Mouse (Mus musculus) adrenal gland, adult 8-10 months (tissue): ENCODE measurements around the gene Tbc1d9. TPM values are rescaled to one million over a fixed set of nuclear protein-coding genes. Genes with fewer than 3 reads are reported as not detected.

Experiments
- DNase-seq: peaks from one replicate; pipeline ENCODE4 v3.0.0; 2022
- total RNA-seq, 4 experiments: library from RNA; stranded (reverse); gene quantifications; 2 replicates each; pipeline ENCODE4 v1.2.4; 2022

Tbc1d9 gene
- total RNA-seq, 4 experiments from 2014 or later, result 10.1 to 24.2 (median 16.8) TPM

GRCm38 (mm10) chr8:83178228-83178742 is 13.1 kb downstream of the Tbc1d9 start:
- no peak for DNase-seq

DNA sequence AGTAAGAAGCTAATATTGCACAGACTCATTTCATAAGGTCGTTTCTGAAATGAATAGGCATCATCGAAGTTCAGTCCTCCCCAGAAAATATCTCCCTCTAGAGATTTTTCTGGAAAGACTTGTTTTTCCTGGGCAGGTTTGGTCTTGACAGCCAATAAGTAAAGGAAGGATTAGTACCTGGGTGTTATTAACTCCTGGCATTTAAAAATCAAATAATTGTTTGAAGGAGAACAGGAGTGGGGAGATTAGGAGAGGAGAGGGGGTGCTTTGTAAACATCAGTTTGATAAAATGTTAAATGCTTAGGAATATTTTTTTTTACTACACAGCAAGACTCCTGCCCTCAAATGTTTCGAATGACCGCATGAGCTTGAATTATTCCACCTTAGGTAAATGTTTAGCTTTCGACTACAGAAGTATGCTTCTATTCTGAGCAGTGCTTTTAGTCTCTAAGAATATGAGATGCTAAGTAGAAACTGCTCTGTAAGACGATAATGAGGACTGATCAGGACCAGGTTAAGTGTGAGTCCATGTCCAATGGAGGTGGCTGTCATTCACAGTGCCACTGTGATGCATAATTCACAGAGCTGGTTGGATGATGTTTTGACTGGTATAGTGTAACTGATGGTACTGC is 16.8 kb downstream of the Tbc1d9 start:
- no peak for DNase-seq

- no peak for DNase-seq
Observed at GRCm38 (mm10) chr8:83182784-83183183, 17.6 kb downstream of the Tbc1d9 start.

- DNase-seq, result no peak
Observed at GRCm38 (mm10) chr8:83186376-83186775, 21.2 kb downstream of the Tbc1d9 start.

GRCm38 (mm10) chr8:83187363-83187962 is 22.3 kb downstream of the Tbc1d9 start:
- DNase-seq, result no peak

GRCm38 (mm10) chr8:83189538-83190095 is 24.5 kb downstream of the Tbc1d9 start:
- DNase-seq, result no peak

DNA sequence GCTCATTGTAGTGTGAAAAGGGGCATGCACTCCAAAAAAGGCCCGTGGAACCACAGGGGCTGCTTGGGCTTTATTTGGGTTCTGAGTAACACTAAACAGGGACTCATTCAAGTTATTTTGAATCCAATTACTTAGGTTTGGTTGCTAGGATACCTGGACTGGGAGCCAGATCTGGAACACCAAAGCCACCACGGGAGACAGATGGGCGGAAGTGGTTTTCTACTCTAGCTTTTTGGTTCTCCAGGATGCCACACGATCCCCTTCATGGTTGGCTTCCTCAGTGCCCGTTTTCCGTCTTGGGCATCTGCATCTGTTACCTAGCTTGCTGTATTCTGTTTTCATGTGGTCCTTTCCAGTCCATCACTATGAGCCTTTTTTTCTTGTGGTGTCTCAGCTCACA is 30.9 kb downstream of the Tbc1d9 start:
- no peak for DNase-seq

GRCm38 (mm10) chr8:83199715-83200114 is 34.6 kb downstream of the Tbc1d9 start:
- no peak for DNase-seq

GRCm38 (mm10) chr8:83200191-83201177 is 35.3 kb downstream of the Tbc1d9 start:
- peak; percentile 33 for DNase-seq

GRCm38 (mm10) chr8:83202946-83203345 is 37.8 kb downstream of the Tbc1d9 start:
- no peak for DNase-seq

DNA sequence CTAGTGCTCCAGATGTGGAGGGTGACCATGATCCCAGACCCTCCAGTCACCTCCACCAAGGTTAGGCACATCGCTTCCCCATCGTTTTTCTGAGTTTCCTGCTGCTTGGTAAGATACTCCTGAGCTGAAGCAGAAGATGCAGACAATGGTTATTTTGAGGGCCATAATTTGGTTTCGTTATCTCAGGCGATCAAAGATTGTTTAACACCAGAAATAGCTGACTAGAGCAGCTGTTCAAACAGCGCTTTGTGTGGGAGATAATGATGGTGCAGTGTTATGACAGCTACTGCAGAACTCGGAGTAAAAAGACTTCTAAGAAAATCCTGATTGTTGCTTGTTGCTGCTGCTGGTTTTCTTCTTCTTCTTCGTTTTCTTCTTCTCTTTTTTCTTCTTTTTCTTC is 40.8 kb downstream of the Tbc1d9 start:
- no peak for DNase-seq

DNA sequence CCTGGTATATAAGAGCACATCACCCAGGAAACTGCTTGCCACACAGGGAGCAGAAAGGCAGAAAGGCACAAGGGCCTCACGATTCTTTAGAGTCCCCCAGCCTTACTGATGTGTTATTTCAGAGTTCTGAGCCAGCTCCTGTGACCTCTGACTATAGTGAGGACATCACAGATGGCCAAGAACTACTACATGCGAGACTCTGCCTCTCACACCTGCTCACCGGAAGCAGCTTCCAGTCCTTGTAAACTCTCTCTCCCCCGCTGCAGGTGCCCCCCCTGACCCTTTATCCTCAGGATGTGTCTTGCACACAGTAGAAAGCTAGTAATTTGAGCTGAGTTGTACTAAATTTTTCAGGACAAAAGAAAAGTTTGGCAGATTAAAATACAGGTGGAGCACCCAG is 44.4 kb downstream of the Tbc1d9 start:
- no peak for DNase-seq

DNA sequence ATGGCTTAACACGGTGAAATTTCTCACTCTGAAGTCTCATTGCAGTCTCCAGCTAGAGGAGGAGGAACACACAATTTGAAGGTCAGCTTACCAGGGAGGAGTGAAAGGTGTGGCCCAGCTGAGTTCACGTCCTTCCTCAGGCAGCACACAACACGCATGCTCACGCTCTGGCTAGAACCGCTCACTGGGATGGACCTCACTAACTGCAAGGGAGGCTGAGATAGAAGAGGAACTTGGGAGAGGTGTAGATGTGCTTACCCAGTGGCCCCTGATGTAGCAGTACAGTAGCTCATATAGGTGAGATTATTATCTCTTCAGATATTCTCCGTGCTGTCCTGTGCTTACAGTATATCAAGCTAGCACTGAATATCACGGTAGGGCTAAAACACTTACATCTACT is 45.5 kb downstream of the Tbc1d9 start:
- DNase-seq, result no peak

- DNase-seq, result no peak
Observed at GRCm38 (mm10) chr8:83215065-83215464, 49.9 kb downstream of the Tbc1d9 start.

- DNase-seq, result no peak
Observed at GRCm38 (mm10) chr8:83216520-83216919, 51.4 kb downstream of the Tbc1d9 start.

DNA sequence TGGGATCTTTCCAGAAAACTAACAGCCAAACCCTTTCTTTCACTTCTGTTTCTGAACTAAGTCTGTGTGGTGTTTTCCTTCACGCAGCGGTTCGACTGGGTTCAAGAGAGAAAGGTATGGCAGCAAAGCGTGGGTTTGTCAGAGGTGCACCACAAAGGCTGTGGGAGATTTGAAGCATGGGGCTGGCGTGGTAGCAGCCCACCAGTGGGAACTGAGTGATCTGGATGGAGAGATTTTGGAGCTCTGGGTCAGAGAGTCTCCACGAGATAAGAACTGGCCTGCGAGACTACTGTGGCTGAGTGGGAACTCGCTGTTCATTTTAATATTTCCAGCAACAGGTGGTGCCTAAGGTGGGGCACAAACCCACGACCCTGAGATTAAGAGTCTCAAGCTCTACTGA is 52.0 kb downstream of the Tbc1d9 start:
- DNase-seq, result no peak

GRCm38 (mm10) chr8:83217891-83218290 is 52.7 kb downstream of the Tbc1d9 start:
- no peak for DNase-seq

DNA sequence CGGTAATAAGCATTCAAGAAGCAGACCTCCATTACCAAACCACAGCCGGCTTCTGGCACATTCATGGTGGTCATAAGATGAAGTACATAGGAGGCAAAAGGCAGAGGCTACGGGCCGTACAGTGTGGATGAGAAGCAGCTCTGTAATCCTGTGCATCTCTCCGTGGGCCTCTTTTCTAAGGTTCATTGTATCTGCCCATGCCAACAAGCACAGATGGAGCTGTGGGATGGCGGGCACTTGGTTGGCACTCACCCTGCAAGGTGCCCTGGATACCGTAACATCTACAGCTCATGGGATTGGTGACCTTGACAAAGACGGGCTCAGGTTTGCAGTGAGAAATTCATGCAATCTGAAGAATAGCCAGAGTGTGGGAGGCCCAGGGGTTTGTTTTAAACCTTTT is 54.2 kb downstream of the Tbc1d9 start:
- no peak for DNase-seq

GRCm38 (mm10) chr8:83220746-83221145 is 55.6 kb downstream of the Tbc1d9 start:
- DNase-seq, result no peak

DNA sequence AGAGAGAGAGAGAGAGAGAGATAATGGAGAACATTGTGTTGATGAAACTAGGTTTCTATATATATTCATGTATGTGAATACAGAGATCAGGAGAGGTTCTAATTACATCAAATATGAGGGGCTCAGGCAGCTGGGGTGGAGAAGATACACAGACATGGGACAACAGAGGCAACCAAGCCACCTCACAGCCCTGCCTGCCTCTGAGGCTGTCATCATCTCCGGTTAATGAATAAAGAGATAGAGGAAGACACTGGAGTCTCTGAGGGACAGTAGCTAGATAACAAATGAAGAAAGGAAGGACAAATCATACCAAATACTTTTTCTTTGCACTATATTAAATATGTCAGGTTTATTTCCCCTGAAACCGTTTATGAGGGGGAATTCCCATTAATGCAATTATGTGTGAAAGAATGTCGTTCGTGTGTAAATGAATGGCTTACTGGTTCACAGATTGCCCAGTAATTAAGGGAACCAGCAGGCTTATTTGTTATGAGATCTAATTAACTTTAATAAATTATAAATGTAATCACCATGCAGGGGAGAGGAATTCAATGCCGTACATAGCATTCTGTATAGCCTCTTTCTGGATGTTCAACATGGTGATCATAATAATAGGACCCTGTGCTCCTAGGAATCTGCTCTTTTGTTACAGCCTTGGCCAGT is 59.7 kb downstream of the Tbc1d9 start:
- no peak for DNase-seq

DNA sequence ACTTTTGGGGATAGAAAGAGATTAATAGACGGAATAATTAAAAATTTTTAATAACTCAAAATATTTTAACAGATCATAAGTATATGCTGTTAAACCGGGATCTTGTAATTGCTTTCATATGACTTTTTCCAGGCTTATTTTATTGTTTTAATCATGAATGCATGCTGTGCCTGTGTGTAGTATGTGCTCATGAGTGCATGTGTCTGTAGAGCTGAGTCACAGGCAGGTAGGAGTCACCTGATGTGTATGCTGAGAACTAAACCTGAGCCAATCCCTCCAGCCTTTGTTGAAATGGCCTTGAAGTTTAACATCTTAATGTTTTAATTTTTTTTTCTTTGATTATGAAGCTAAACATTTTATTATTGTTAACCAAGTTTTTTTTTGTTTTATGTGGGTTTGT is 60.4 kb downstream of the Tbc1d9 start:
- no peak for DNase-seq

GRCm38 (mm10) chr8:83227336-83227735 is 62.2 kb downstream of the Tbc1d9 start:
- DNase-seq, result no peak
